Mouse (Mus musculus): ENCODE measurements around the gene Senp6. TPM values are rescaled to one million over a fixed set of nuclear protein-coding genes. Genes with fewer than 3 reads are reported as not detected.
"Not testable (repeated sequence)": the region's sequence is repeated elsewhere in the genome, so short reads cannot be mapped to it uniquely, and the experiment has no call there.

The Senp6 gene
- total RNA-seq, 1 experiment, result 86.7 TPM

DNA sequence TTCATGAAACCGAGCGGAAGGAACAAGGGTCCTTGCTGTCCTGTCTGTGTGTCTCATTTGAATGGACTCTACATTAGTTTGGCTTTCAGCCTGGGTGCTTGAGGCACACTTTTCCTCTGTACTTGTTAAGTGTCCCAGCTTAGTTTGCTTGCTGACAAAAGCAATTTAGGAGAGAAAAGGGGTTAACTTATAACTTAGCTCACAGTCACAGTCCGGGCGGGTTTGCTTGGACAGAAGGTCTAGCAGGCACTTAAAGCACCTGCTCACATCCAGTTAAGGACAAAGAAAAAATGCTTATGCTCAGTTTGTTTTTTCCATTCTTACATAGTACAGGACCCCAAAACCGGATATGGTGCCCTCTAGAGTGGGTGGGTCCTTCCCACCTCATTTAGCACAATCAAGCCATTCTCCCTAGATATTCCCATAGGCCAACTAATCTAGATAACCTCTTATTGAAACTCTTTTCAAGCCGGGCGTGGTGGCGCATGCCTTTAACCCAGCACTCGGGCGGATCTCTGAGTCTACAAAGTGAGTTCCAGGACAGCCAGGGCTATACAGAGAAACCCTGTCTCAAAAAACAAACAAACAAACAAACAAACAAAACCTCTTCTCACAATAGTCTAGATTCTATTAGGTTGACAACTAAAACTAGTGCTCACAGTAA, 17.9 kb downstream of the Senp6 start:
- in situ Hi-C loops (cut with MboI; ENCODE audit: low sequenced_read_pairs in 2 of 2, unreplicated experiment in 2 of 2), result no loop called here
- Histone ChIP-seq H3K36me3 (ENCODE audit: control insufficient read depth, insufficient read depth, low read length, poor library complexity, severe bottlenecking) (no peaks in the 10 kb centered on the region), H3K27ac (ENCODE audit: insufficient read depth, low read depth, low read length, poor library complexity, severe bottlenecking) (no peak overlapping the region), H3K9me3 (ENCODE audit: control insufficient read depth, insufficient read depth, low read depth, low read length) (no peaks in the 10 kb centered on the region), H3K9ac (ENCODE audit: insufficient read depth, low read depth, low read length, poor library complexity, severe bottlenecking) (no peak overlapping the region), H3K4me1 (ENCODE audit: control insufficient read depth in 2 of 2, insufficient read depth in 2 of 2, low read length in 2 of 2, poor library complexity in 1 of 2) (peaks cover 2% of the 10 kb centered on the region in 2 experiments; a peak in 1 of 4 replicates), H3K4me3 (ENCODE audit: insufficient read depth in 1 of 2, low read depth in 1 of 2, low read length in 2 of 2, poor library complexity in 1 of 2, severe bottlenecking in 1 of 2) (no peak overlapping the region)
- TF ChIP-seq CHD2 (IDR thresholded peaks at IDR 0.05; ENCODE audit: low read depth, low read length) (no peak), ZNF384 (IDR thresholded peaks at IDR 0.05; ENCODE audit: low read depth, low read length) (no peak), HCFC1 (IDR thresholded peaks at IDR 0.05; ENCODE audit: borderline replicate concordance, insufficient read depth, low read length) (no peak), MAFK (IDR thresholded peaks at IDR 0.05; ENCODE audit: insufficient read depth, low read depth, low read length) (no peak), ZC3H11A (IDR thresholded peaks at IDR 0.05; ENCODE audit: borderline replicate concordance, low read depth, low read length) (no peak)
- no peak for DNase-seq (ENCODE audit: low read depth, low spot score)

DNA sequence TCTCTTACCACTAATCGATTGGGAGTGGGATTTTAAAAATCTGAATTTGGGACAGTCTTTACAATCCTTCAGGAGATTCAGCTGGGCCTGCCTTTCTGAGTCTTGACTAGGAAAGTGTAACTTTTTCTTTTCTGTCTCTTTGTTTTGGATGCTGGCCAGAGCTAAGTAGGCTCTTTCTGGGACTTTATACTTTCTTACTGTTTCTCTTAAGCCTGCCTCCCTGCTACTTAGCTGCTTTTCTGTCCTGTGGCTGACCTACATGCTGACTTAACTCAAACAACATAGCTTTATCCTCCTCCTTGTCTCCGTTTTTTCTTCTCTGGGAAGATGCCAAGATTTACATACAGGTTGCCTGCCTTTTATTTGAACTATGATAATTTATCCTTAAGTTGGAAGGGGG, 19.0 kb downstream of the Senp6 start:
- TF ChIP-seq MAFK (IDR thresholded peaks at IDR 0.05; ENCODE audit: insufficient read depth, low read depth, low read length) (no peak), HCFC1 (IDR thresholded peaks at IDR 0.05; ENCODE audit: borderline replicate concordance, insufficient read depth, low read length) (no peak), ZNF384 (IDR thresholded peaks at IDR 0.05; ENCODE audit: low read depth, low read length) (no peak), CHD2 (IDR thresholded peaks at IDR 0.05; ENCODE audit: low read depth, low read length) (no peak), ZC3H11A (IDR thresholded peaks at IDR 0.05; ENCODE audit: borderline replicate concordance, low read depth, low read length) (no peak)
- Histone ChIP-seq H3K27ac (ENCODE audit: insufficient read depth, low read depth, low read length, poor library complexity, severe bottlenecking) (no peak overlapping the region), H3K4me3 (ENCODE audit: insufficient read depth in 1 of 2, low read depth in 1 of 2, low read length in 2 of 2, poor library complexity in 1 of 2, severe bottlenecking in 1 of 2) (no peak overlapping the region), H3K36me3 (ENCODE audit: control insufficient read depth, insufficient read depth, low read length, poor library complexity, severe bottlenecking) (no peaks in the 10 kb centered on the region), H3K4me1 (ENCODE audit: control insufficient read depth in 2 of 2, insufficient read depth in 2 of 2, low read length in 2 of 2, poor library complexity in 1 of 2) (peaks cover 2% of the 10 kb centered on the region in 2 experiments; a peak in 1 of 4 replicates), H3K9me3 (ENCODE audit: control insufficient read depth, insufficient read depth, low read depth, low read length) (no peaks in the 10 kb centered on the region), H3K9ac (ENCODE audit: insufficient read depth, low read depth, low read length, poor library complexity, severe bottlenecking) (no peak overlapping the region)
- DNase-seq (ENCODE audit: low read depth, low spot score), result no peak
- in situ Hi-C loops (cut with MboI; ENCODE audit: low sequenced_read_pairs in 2 of 2, unreplicated experiment in 2 of 2), result no loop called here

DNA sequence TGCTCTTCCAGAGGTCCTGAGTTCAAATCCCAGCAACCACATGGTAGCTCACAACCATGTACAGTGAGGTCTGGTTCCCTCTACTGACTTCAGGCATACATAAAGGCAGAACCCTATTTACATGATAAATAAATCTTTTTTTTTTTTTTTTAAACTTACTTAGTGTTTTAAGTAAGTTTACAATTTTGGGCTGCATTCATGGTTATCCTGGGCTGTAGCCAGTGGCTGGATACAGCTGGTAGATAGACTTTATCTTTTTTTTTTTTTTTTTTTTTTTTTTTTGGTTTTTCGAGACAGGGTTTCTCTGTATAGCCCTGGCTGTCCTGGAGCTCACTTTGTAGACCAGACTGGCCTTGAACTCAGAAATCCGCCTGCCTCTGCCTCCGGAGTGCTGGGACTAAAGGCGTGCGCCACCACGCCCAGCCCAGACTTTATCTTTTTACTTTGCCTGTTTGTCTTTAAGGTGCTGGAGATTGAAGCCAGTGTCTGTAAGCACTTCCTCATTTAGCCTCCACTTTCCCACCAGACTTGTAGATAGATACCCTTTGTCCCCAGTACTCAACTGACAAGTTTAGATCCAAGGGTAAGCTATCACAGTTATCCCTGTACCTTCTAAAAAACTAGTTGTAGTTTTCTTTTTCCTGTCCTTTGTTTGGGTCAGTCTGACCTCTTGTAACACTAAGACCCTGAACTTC, 19.7 kb downstream of the Senp6 start:
- DNase-seq (ENCODE audit: low read depth, low spot score); H3K9me3 ChIP-seq (ENCODE audit: control insufficient read depth, insufficient read depth, low read depth, low read length); in situ Hi-C loops (cut with MboI; ENCODE audit: low sequenced_read_pairs in 2 of 2, unreplicated experiment in 2 of 2); H3K4me3 ChIP-seq (ENCODE audit: insufficient read depth in 1 of 2, low read depth in 1 of 2, low read length in 2 of 2, poor library complexity in 1 of 2, severe bottlenecking in 1 of 2); H3K9ac ChIP-seq (ENCODE audit: insufficient read depth, low read depth, low read length, poor library complexity, severe bottlenecking); H3K27ac ChIP-seq (ENCODE audit: insufficient read depth, low read depth, low read length, poor library complexity, severe bottlenecking); H3K36me3 ChIP-seq (ENCODE audit: control insufficient read depth, insufficient read depth, low read length, poor library complexity, severe bottlenecking); H3K4me1 ChIP-seq (ENCODE audit: control insufficient read depth in 2 of 2, insufficient read depth in 2 of 2, low read length in 2 of 2, poor library complexity in 1 of 2): not testable (repeated sequence)

DNA sequence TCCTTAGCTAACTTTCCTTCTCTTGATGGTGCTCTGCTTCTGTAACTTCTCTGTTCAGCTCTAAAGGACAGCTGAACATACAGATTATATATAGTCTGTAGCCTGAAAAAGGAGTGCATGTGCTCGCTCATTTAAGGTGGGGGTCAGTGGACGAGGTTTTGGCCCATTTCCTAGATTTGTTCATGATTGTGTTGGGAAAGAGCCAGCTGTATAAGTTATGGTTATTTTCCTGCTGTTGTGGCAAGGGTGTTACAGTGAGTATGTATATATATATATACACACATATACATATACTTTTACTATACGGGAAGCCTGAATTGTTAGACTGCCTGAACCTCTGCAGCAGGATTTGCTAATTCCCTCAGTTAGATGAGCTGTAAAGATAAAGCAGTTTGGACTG, 22.7 kb downstream of the Senp6 start:
- no peak for DNase-seq (ENCODE audit: low read depth, low spot score)
- Histone ChIP-seq H3K9me3 (ENCODE audit: control insufficient read depth, insufficient read depth, low read depth, low read length) (no peaks in the 10 kb centered on the region), H3K36me3 (ENCODE audit: control insufficient read depth, insufficient read depth, low read length, poor library complexity, severe bottlenecking) (no peaks in the 10 kb centered on the region), H3K9ac (ENCODE audit: insufficient read depth, low read depth, low read length, poor library complexity, severe bottlenecking) (no peak overlapping the region), H3K4me1 (ENCODE audit: control insufficient read depth in 2 of 2, insufficient read depth in 2 of 2, low read length in 2 of 2, poor library complexity in 1 of 2) (0 out of 4 replicates have a peak, but pooled peaks cover 2% of the 10 kb centered on the region in 2 experiments), H3K27ac (ENCODE audit: insufficient read depth, low read depth, low read length, poor library complexity, severe bottlenecking) (no peak overlapping the region), H3K4me3 (ENCODE audit: insufficient read depth in 1 of 2, low read depth in 1 of 2, low read length in 2 of 2, poor library complexity in 1 of 2, severe bottlenecking in 1 of 2) (no peak overlapping the region)
- TF ChIP-seq HCFC1 (IDR thresholded peaks at IDR 0.05; ENCODE audit: borderline replicate concordance, insufficient read depth, low read length) (no peak), CHD2 (IDR thresholded peaks at IDR 0.05; ENCODE audit: low read depth, low read length) (no peak)
- in situ Hi-C loops (cut with MboI; ENCODE audit: low sequenced_read_pairs in 2 of 2, unreplicated experiment in 2 of 2), result no loop called here

GRCm38 (mm10) chr9:80096325-80096724, 29.6 kb downstream of the Senp6 start:
- H3K9ac ChIP-seq (ENCODE audit: insufficient read depth, low read depth, low read length, poor library complexity, severe bottlenecking), result no peak overlapping the region
- H3K36me3 ChIP-seq (ENCODE audit: control insufficient read depth, insufficient read depth, low read length, poor library complexity, severe bottlenecking), result no peaks in the 10 kb centered on the region
- no peaks in the 10 kb centered on the region for H3K9me3 ChIP-seq (ENCODE audit: control insufficient read depth, insufficient read depth, low read depth, low read length)
- no peak overlapping the region for H3K4me3 ChIP-seq (ENCODE audit: insufficient read depth in 1 of 2, low read depth in 1 of 2, low read length in 2 of 2, poor library complexity in 1 of 2, severe bottlenecking in 1 of 2)
- H3K4me1 ChIP-seq (ENCODE audit: control insufficient read depth in 2 of 2, insufficient read depth in 2 of 2, low read length in 2 of 2, poor library complexity in 1 of 2), result no peaks in the 10 kb centered on the region
- no peak overlapping the region for H3K27ac ChIP-seq (ENCODE audit: insufficient read depth, low read depth, low read length, poor library complexity, severe bottlenecking)
- DNase-seq (ENCODE audit: low read depth, low spot score), result no peak
- TF ChIP-seq MAFK (IDR thresholded peaks at IDR 0.05; ENCODE audit: insufficient read depth, low read depth, low read length) (no peak), CHD2 (IDR thresholded peaks at IDR 0.05; ENCODE audit: low read depth, low read length) (no peak), ZC3H11A (IDR thresholded peaks at IDR 0.05; ENCODE audit: borderline replicate concordance, low read depth, low read length) (no peak), ZNF384 (IDR thresholded peaks at IDR 0.05; ENCODE audit: low read depth, low read length) (no peak), HCFC1 (IDR thresholded peaks at IDR 0.05; ENCODE audit: borderline replicate concordance, insufficient read depth, low read length) (no peak)
- in situ Hi-C loops (cut with MboI; ENCODE audit: low sequenced_read_pairs in 2 of 2, unreplicated experiment in 2 of 2), result no loop called here
